Mouse (Mus musculus): ENCODE measurements around the gene Etl4.
A peak's percentile ranks its signal among the peaks of the same experiment; 100 is the strongest.

Etl4 gene

GRCm38 (mm10) chr2:20443671-20444440 is 534.3 kb downstream of the Etl4 start:
- DNase-seq (ENCODE audit: low spot score): no peak

- no peak for DNase-seq (ENCODE audit: low spot score)
Measured at GRCm38 (mm10) chr2:20445156-20446155, 535.9 kb downstream of the Etl4 start.

- no peak for DNase-seq (ENCODE audit: low spot score)
Measured at GRCm38 (mm10) chr2:20446180-20446579, 536.6 kb downstream of the Etl4 start.

- DNase-seq (ENCODE audit: low spot score): no peak
Measured at GRCm38 (mm10) chr2:20450945-20451344, 541.4 kb downstream of the Etl4 start.

GRCm38 (mm10) chr2:20453506-20454206 is 544.1 kb downstream of the Etl4 start:
- DNase-seq (ENCODE audit: low spot score): no peak

GRCm38 (mm10) chr2:20479199-20479598 is 569.6 kb downstream of the Etl4 start:
- DNase-seq (ENCODE audit: low spot score): no peak

- no peak for DNase-seq (ENCODE audit: low spot score)
Measured at GRCm38 (mm10) chr2:20486137-20486788, 576.7 kb downstream of the Etl4 start.

- no peak for DNase-seq (ENCODE audit: low spot score)
Measured at GRCm38 (mm10) chr2:20489090-20489489, 579.5 kb downstream of the Etl4 start.

- no peak for DNase-seq (ENCODE audit: low spot score)
Measured at GRCm38 (mm10) chr2:20492125-20492524, 582.5 kb downstream of the Etl4 start.

- no peak for DNase-seq (ENCODE audit: low spot score)
Measured at GRCm38 (mm10) chr2:20493806-20494205, 584.2 kb downstream of the Etl4 start.

- no peak for DNase-seq (ENCODE audit: low spot score)
Measured at GRCm38 (mm10) chr2:20494666-20495065, 585.1 kb downstream of the Etl4 start.

GRCm38 (mm10) chr2:20496219-20496800 is 586.7 kb downstream of the Etl4 start:
- DNase-seq (ENCODE audit: low spot score): no peak

GRCm38 (mm10) chr2:20507832-20508723 is 598.5 kb downstream of the Etl4 start:
- no peak for DNase-seq (ENCODE audit: low spot score)

- no peak for DNase-seq (ENCODE audit: low spot score)
Measured at GRCm38 (mm10) chr2:20508724-20509052, 599.1 kb downstream of the Etl4 start.

GRCm38 (mm10) chr2:20510061-20510460 is 600.5 kb downstream of the Etl4 start:
- DNase-seq (ENCODE audit: low spot score): no peak

- no peak for DNase-seq (ENCODE audit: low spot score)
Measured at GRCm38 (mm10) chr2:20516270-20516865, 606.8 kb downstream of the Etl4 start.

GRCm38 (mm10) chr2:20517853-20518252 is 608.3 kb downstream of the Etl4 start:
- no peak for DNase-seq (ENCODE audit: low spot score)

- DNase-seq (ENCODE audit: low spot score): no peak
Measured at GRCm38 (mm10) chr2:20518506-20518905, 608.9 kb downstream of the Etl4 start.

GRCm38 (mm10) chr2:20519447-20520098 is 610.0 kb downstream of the Etl4 start:
- DNase-seq (ENCODE audit: low spot score): peak; percentile 22

- DNase-seq (ENCODE audit: low spot score): no peak
Measured at GRCm38 (mm10) chr2:20520099-20520475, 610.5 kb downstream of the Etl4 start.

Data from urinary bladder, postnatal 10 days (tissue).